Mouse (Mus musculus): Measurements from ENCODE around the gene Kmt2b.

DNA sequence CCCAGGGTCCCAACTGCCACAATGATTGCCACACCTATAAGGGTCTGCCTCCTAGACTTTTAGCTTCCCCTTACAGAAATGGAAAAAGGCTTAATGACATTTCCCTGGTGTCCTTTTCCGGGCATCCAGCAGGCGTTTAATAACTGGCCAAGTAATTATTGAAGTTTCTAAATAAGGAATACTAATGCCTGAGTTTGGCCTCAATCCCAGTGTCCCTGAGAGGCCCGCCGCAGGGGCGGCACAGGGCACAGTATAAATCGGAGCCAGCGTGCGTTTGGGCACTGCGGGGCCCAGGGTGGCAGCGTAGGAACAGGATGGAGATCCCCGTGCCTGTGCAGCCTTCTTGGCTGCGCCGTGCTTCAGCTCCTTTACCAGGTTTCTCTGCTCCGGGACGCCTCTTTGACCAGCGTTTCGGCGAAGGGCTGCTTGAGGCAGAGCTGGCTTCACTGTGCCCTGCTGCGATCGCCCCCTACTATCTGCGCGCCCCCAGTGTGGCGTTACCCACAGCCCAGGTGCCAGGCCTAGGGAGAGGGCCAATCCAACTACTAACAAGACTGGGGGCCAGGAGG is 35.4 kb downstream of the Kmt2b start:
- no peak for TF ChIP-seq CTCF (IDR thresholded peaks at IDR 0.05; ENCODE audit: control insufficient read depth, insufficient read depth, low read length)
- TF ChIP-seq POLR2A (IDR thresholded peaks at IDR 0.05; ENCODE audit: borderline replicate concordance, control insufficient read depth, low read depth, low read length) = no peak
